Mouse (Mus musculus) megakaryocyte progenitor cell, adult 5-6 weeks (primary cell): ENCODE data around the gene Gas2l3. TPM values are rescaled to one million over a fixed set of nuclear protein-coding genes. Genes with fewer than 3 reads are reported as not detected.

ENCODE experiments used
- ATAC-seq: replicated peaks from 2 replicates; pipeline ENCODE4 v1.8.0; 2016; ENCODE audit warnings: mild to moderate bottlenecking, moderate TSS enrichment, inconsistent platforms; ENCODE audit not compliant: poor library complexity
- total RNA-seq, 2 experiments: library from RNA; stranded (forward) in 1 of 2; stranded (reverse) in 1 of 2; fragments of 157-497, 149-512 nt in 1 of 2; fragments of 200-1000 nt in 1 of 2; gene quantifications; 2 replicates each; pipeline versions ENCODE4 v1.2.3 to v1.2.4; 2015 to 2017

Gas2l3 gene
- total RNA-seq (2015) (23.2 and 24.1 TPM in 2 replicates), total RNA-seq (2017) (22.1 and 33.9 TPM in 2 replicates)

DNA sequence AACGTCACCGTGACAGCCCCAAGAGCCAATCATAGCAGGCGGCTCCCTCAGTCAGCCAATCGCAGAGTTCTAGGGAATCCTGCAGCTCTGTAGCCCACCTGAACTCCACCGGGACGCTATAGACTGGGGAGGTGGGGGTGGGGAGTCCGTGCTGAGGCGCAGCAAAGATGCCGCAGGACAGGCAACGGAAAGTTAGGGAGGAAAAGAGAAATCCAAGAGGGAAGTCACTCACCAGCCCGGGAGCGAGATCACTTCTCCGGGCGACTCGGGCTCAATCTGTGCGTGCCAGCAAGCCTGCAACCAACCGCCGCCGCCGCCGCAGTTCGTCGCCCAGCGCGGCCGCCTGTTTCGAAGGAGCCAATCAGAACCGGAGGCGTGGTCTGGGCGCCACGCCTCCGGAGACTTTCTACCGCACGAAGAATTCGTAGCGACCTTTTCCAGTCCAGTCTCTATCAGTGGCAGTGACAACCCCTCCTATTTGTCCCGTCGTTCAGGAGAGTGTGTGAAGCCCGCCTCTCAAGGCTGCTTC lies at the start of gene Gas2l3:
Gene Gas2l3, minus strand, starts transcription at position 345 of the 529 bp plus-strand sequence.
- ATAC-seq: peak; percentile 80

DNA sequence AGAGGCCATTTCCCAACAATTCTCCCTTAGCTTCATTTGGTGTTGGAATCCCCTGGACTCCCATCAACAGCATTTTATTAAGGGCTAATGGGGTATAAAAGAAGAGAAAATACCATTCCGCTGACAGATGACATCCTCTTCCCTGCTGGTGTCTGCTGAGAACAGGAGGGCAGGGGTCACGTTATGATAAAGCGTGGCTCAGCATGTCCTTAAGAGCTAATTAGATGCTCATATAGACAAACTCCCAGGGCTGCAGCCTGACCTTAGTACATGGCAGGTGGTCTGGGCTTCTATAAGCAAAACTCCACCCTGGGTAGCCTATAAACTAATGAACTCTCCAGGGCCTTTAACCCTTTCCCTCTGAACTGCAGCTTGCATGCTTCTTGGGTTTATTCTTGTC lies 47.6 kb upstream of the Gas2l3 start:
- ATAC-seq: no peak

GRCm38 (mm10) chr10:89490250-89490649 lies 46.5 kb upstream of the Gas2l3 start:
- ATAC-seq: no peak

DNA sequence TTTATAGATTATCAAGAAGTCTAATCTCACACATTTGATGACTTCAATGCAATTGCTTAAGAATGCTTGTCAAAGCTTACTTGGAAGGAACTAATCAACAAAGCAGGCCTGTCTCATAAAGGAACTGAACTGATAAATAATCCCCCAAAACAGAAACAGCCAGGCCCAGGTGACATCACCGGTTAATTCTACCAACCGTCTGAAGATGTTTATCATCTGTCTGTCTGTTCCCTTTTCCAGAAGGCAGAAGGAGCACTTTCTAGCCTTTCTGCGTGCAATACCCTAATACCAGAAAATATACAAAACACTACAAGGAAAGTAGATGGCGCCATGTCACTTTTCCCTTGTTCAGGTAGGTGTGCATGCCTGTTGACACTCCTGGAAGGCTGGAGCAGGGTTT lies 45.7 kb upstream of the Gas2l3 start:
- peak; percentile 16; the same call in 1 of the 2 replicates for ATAC-seq

DNA sequence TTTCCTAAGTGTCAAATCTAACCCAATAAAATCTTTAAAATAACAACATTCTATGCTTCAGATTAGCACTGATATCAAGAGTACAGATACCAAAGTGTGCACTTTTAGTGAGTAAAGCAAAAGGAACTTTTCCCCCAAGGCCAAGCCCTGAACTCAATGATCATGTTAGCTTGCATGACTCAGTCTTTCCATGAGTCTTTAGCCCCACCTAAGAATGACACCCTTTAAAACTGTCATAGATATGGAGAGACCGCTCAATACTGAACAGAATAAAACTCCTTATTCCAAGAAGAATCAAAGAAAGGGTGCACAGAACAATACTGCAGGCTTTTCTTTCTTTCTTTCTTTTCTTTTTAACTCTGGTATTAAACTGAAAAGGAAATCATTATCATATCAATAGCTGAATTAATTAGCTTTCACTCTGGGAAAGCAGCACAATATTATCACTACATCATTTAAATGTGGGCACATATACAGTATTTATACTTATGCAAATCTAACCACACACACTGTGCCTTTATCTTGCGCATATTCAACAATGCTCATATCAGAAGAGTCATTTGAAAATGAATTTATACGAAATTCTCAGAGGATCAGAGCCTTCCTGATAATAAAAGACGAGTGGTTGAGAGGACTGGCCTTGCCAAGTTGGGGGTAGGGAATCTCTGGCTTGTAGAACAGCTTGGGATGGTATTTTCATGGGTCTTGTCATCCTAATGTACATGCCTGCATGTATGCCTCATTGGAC lies 43.4 kb upstream of the Gas2l3 start:
- 0 out of 2 replicates have a peak, but pooled peaks have one; percentile 38 for ATAC-seq

DNA sequence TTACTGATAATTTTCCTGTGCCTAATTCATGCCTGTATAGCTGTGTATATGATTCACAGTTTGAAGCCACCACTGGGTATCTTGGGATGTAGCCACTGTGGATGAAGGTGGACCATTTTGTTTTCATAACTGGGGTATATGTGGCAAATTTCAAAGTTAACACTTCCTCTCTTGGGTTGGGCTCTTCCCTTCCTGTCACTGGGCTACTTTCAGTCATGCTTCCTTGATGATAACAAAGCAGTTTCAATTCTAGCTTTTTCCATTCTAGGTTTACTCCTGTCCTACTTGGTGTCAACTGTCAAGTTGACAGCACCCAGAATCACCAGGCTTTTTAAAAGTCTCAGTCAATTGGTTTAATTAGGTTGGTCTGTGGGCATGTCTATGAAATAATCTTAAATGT lies 41.1 kb upstream of the Gas2l3 start:
- peak; percentile 61 for ATAC-seq

- no peak for ATAC-seq
Measured at GRCm38 (mm10) chr10:89483812-89484602, 40.2 kb upstream of the Gas2l3 start.

DNA sequence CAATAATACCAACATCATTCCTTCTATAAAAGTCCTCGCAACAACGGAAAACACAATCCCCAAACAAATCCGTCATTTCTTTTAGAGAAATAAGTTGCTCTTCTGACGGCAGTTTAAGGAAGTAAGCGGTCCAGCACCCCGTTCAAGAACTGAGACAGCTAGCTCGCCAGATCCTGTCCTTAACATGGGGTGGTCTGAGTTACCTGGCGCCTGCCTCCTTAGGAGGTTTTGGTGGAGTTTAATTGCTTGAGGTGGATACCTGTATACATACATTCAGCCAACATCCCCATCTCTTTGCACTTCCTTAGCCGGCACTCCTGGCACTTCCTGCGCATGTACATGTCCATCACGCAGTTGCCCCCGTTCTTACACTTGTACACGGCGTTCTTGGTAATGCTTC lies 39.3 kb upstream of the Gas2l3 start:
- ATAC-seq: no peak

DNA sequence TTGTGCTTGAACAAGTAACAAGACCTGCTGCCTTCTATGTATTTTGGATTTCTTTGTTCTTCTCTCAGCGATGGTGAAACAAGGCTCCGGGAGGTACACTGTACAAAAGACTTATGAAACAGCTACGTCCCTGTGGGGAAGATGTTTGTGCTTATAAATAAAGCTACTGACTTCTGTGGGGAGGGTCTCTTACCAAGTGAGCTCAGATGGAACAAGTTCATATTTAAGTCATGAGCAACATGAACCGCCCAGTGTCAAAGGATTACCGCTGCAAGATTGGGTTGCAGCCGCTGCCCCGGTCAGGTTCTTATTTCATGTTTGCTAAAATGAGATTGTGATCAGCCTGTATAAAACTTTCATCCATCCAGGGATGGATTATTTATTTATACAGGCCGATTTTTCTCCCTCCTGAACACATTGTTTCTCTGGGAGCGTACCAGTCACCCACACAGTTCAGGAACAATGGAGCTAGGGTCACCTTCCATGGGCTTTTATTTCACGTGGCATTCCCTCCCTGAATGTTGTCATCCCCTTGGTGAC lies 38.4 kb upstream of the Gas2l3 start:
- ATAC-seq: no peak

DNA sequence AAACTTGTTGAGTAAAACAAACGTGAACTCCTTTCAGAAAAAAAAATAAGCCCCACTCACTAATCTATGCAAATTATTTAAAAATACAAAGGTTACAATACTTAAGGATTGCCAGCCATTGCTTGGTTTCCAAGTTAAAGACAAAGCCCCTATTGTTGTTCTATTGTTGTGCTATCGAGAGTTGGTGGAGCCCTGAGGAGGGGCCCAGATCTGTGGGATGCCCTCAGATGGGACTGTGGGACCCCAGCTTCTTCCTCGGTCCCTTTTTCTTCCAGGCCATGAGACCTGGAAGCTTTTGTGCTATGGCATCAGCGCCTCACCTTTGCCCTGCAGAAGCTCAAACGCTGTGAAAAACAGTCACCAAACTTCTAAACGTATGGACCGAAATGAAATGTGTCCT lies 37.9 kb upstream of the Gas2l3 start:
- no peak for ATAC-seq

DNA sequence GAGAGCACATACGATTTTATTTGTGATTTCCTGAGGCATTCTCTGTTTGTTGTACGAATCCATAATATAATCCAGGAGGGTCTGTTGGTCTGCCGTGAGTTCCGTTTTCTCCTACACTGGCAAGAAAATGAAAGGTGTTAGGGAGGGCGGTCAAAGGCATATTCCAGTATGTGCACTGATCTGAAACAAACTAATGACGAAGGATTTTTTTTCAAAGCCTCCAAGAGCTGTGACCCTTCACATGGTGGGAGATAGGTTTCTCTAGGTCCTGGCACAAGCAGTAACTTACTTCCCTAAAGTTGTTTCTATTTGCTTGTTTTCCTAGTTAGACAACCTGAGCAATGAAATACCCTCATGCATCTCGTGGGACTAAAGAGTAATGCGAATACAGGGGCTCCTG lies 35.0 kb upstream of the Gas2l3 start:
- no peak for ATAC-seq

DNA sequence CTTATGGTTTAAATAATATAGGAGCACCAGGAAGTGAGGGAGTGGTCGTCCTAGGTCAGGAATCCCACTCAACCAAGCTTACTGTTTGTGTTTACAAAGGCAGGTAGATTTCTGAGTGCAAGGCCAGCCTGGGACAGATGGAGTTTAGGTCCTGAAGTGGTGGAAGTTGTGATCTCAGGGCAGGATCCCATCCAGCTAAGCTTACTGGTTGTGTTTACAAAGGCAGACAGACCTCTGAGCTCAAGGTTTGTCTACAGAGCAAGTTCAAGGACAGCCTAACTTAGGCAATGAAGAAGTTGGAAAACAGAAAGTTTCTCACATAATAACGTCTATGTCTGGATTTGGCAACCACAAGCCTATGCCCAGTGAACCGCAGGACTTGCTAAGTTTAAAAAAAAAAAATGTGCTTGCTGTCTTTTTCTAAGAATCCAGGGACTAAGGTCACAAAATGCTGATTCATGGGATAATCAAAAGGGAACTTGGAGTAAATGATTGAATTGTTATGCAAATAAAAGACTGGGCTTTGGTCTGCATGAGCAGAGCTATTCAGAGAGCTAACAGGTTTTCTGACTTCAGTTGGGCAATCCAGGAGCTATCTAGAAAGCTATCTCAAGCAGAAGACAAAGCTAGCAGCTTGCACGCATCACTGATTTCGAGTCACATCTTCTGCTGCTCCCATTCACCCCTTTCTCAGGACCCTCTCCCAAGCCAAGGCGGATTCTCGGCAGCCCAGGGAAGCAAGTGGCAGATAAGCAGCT lies 27.0 kb upstream of the Gas2l3 start:
- no peak for ATAC-seq

- ATAC-seq: no peak
Measured at GRCm38 (mm10) chr10:89464760-89465405, 21.1 kb upstream of the Gas2l3 start.

DNA sequence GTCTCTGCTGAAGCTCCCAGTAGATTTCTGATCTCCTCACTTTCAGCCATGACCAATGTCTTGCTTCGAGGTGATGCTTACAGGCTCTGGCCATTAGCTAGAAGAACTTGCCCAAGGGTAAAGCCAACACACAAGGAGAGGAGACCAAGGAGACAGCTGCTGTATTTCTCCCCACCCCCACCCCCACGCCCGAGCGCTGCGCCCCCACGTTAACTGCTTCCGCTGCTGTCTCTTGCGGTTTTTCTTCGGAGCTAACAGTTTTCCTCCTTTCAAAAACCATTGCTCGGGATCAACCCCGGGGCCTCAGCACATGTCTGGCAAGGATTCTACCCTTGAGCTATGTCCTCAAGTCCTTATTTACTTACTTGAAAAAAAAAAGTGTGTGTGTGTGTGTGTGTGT lies 19.1 kb upstream of the Gas2l3 start:
- ATAC-seq: no peak

GRCm38 (mm10) chr10:89461856-89462507 lies 18.2 kb upstream of the Gas2l3 start:
- ATAC-seq: peak; percentile 99

DNA sequence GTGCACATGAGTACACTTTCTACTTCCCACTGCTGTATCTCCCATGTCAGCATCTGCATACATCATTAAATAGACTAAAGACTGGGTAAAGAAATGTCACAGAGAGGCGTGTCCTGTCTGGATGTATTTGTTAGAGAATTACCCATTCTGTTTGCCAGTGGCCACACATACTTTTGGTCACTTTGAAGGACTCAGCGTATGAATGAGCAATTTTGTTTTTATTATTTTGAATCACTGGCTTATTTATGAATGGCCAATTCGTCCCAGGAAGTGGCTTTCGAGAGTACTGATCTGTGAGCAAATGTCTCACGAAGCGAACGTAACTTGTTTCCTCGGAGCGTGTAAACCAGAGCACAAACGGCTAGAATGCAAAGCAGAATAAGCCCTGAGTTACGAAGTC lies 17.2 kb upstream of the Gas2l3 start:
- no peak for ATAC-seq

DNA sequence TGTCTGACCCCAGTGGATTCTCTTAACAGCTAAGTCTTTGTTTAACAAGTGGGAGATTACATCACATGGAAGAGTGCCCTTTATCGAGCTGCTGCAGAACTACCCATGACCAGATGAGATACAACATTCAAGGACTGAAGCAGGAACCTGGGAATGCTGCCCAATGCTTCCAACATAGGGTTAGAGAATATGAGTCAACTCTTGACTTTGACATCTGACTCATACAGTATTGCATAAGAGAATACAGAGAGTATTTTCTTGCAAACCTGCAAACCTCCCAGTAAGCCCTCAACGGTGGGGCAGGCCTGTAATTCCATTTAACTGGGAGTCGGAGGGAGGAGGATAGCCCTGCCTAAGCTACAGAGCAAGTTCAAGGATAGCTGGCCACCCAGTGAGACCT lies 15.0 kb upstream of the Gas2l3 start:
- ATAC-seq: 0 out of 2 replicates have a peak, but pooled peaks have one; percentile 8

- peak; percentile 56 for ATAC-seq
Measured at GRCm38 (mm10) chr10:89453794-89454193, 10.0 kb upstream of the Gas2l3 start.

DNA sequence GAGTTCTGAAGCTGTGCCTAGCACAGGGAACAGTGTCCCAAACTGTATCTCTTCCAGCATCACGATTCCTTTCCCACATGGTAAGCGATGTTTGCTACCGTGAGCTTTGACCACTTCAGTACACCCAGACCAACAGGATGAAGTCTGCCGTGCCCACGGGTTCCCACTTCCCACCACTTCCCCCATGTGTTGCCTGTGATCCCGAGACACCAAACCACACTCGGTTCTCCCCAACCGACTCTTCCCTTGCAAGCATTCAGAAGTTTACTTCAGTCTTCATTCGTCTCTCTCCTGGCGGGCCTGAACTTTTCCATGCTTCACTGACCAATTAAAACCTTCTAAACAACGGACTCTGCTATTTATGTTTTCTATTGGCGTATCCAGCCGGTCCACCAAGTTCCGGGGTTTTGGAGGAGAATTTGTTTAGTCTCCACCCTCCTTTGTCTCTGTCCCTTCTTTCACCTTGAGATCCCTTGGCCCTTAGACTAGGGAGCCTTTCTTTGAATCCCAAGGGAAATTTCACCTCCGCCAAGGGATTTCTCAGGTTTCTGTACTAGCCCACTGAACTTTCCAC lies 9.4 kb upstream of the Gas2l3 start:
- ATAC-seq: peak; percentile 77
